Mouse (Mus musculus) neural tube, embryonic 15.5 days (tissue): Measurements from ENCODE around the gene Nxn. TPM values are rescaled to one million over a fixed set of nuclear protein-coding genes. Genes with fewer than 3 reads are reported as not detected.

Experiments used
- ATAC-seq: fragments of 200-750 bp; cut with Nextera tagmentation; 2 replicates; pipeline ENCODE4 v1.8.0; 2017; ENCODE audit warnings: mild to moderate bottlenecking, moderate TSS enrichment, moderate library complexity; ENCODE audit not compliant: low FRiP score
- H3K27ac ChIP-seq: fragments of 300-500 bp; sonication (generic); replicated peaks from 2 replicates; pipeline ENCODE4 v1.5.1; 2015; ENCODE audit warnings: mild to moderate bottlenecking, inconsistent platforms
- H3K27me3 ChIP-seq: fragments of 300-500 bp; sonication (generic); replicated peaks from 2 replicates; pipeline ENCODE4 v1.6.1; 2015; ENCODE audit warnings: inconsistent platforms
- H3K36me3 ChIP-seq: fragments of 300-500 bp; sonication (generic); 2 replicates; pipeline ENCODE4 v1.6.1; 2015; ENCODE audit warnings: inconsistent platforms
- H3K4me1 ChIP-seq: fragments of 300-500 bp; sonication (generic); 2 replicates; pipeline ENCODE4 v1.6.1; 2015; ENCODE audit warnings: inconsistent platforms
- H3K4me2 ChIP-seq: fragments of 300-500 bp; sonication (generic); 2 replicates; pipeline ENCODE4 v1.6.1; 2015; ENCODE audit warnings: inconsistent platforms, mild to moderate bottlenecking, moderate library complexity
- H3K4me3 ChIP-seq: fragments of 300-500 bp; sonication (generic); replicated peaks from 2 replicates; pipeline ENCODE4 v1.5.1; 2015; ENCODE audit warnings: mild to moderate bottlenecking, inconsistent platforms
- H3K9ac ChIP-seq: fragments of 300-500 bp; sonication (generic); replicated peaks from 2 replicates; pipeline ENCODE4 v1.6.1; 2015; ENCODE audit warnings: mild to moderate bottlenecking, inconsistent platforms
- H3K9me3 ChIP-seq: fragments of 300-500 bp; sonication (generic); replicated peaks from 2 replicates; pipeline ENCODE4 v1.6.1; 2016; ENCODE audit warnings: inconsistent platforms
- WGBS: fragments of 180-500 bp; shearing (Covaris S2); methylation state at CpG from one replicate; pipeline ENCODE4 v1.1.7; 2015; ENCODE audit warnings: mixed read lengths; 5-methylcytosine and 5-hydroxymethylcytosine counted together
- polyA plus RNA-seq: library from polyadenylated mRNA; unstranded; fragments of >200 nt; fragmentation: Nextera tagmentation; extraction: Ambion mirVana; gene quantifications from 2 replicates; pipeline ENCODE4 v1.2.1, GENCODE M21; 2015

The Nxn gene
- polyA plus RNA-seq, 1 experiment from 2014 or later: 27.3 TPM

DNA sequence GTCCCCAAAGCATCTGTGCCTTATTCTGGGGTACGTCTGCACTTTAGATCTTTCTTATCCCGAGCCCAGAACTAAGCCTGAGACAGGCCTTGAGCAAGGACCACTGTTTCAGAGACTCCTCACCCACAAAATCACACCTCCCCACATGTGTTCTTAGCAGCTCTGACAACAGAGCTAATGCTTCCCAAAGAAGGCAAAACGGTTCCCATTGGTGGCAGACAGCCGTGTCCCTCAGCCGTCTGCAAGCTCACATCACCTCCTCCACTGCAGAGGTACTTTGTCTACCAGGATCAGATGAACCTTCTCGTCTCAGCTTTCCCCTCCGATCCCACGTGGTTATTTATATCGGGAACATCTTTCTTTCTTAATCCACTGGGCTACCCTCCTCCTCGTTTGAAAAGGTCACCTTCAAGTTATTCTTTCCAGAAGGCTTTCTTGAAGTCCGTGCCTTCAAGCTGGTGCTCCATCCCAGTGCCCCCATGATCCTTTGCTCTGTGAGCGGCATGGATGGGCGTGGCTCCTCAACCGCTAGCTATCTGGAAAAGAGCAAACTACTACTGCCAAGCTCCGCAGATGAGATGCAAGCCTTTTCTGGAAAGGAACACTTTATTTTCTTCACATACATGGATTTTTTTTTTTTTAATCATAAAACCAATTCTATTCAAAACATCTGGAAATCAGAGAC lies 17.6 kb downstream of the Nxn start:
- Histone ChIP-seq H3K4me1 (peaks cover 27% of the 10 kb centered on the region), H3K4me3 (no peak overlapping the region), H3K4me2 (no peak overlapping the region), H3K27ac (no peak overlapping the region), H3K27me3 (no peaks in the 10 kb centered on the region), H3K9ac (no peak overlapping the region), H3K36me3 (no peaks in the 10 kb centered on the region), H3K9me3 (no peaks in the 10 kb centered on the region)
- no peak for ATAC-seq
- WGBS: 86% methylated on average over 15 of the region's 15 CpGs

GRCm38 (mm10) chr11:76379921-76380544 lies 18.9 kb downstream of the Nxn start:
- H3K4me2 ChIP-seq: no peak overlapping the region
- no peak overlapping the region for H3K27ac ChIP-seq
- WGBS: 26% methylated on average over 11 of the region's 11 CpGs
- no peak overlapping the region for H3K9ac ChIP-seq
- ATAC-seq: no peak
- no peaks in the 10 kb centered on the region for H3K27me3 ChIP-seq
- H3K9me3 ChIP-seq: no peaks in the 10 kb centered on the region
- H3K36me3 ChIP-seq: no peaks in the 10 kb centered on the region
- no peak overlapping the region for H3K4me3 ChIP-seq
- peaks cover 33% of the 10 kb centered on the region for H3K4me1 ChIP-seq

DNA sequence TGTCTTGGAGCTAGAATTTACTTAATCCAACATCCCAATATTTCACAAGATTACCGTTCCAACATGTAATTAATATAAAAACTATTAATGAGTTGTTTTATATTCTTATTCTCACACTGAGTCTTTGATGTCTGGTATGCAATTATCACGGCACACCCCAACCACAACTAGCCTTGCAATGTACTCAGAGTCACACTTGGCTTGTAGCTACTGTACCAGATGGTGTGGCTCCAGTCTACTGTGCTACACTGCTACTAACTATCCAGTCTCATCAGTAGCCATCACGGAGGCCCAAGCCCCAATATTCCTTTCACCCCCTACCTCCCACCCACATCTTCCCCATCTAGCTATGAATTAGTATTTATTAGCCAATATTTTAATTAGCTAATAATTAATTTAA lies 22.5 kb downstream of the Nxn start:
- ATAC-seq: no peak
- Histone ChIP-seq H3K27me3 (no peaks in the 10 kb centered on the region), H3K4me2 (no peak overlapping the region), H3K27ac (no peak overlapping the region), H3K4me1 (peaks cover 39% of the 10 kb centered on the region), H3K9ac (no peak overlapping the region), H3K4me3 (no peak overlapping the region), H3K36me3 (no peaks in the 10 kb centered on the region), H3K9me3 (no peaks in the 10 kb centered on the region)
- WGBS: 84% methylated on average over 3 of the region's 3 CpGs

- H3K9ac ChIP-seq: no peak overlapping the region
- no peaks in the 10 kb centered on the region for H3K27me3 ChIP-seq
- H3K27ac ChIP-seq: peak overlapping the region; percentile 76
- peak; percentile 45; the same call in 1 of the 2 replicates for ATAC-seq
- H3K4me3 ChIP-seq: no peak overlapping the region
- H3K9me3 ChIP-seq: no peaks in the 10 kb centered on the region
- H3K36me3 ChIP-seq: no peaks in the 10 kb centered on the region
- 54% methylated on average over 17 of the region's 17 CpGs for WGBS
- H3K4me2 ChIP-seq: no peak overlapping the region
- peaks cover 48% of the 10 kb centered on the region for H3K4me1 ChIP-seq
Measured at GRCm38 (mm10) chr11:76374491-76375185, 24.3 kb downstream of the Nxn start.

GRCm38 (mm10) chr11:76372534-76372933 lies 26.4 kb downstream of the Nxn start:
- H3K9ac ChIP-seq: no peak overlapping the region
- H3K4me3 ChIP-seq: no peak overlapping the region
- WGBS: 45% methylated on average over 6 of the region's 6 CpGs
- no peaks in the 10 kb centered on the region for H3K9me3 ChIP-seq
- no peaks in the 10 kb centered on the region for H3K36me3 ChIP-seq
- no peaks in the 10 kb centered on the region for H3K27me3 ChIP-seq
- H3K4me1 ChIP-seq: peaks cover 48% of the 10 kb centered on the region
- no peak for ATAC-seq
- no peak overlapping the region for H3K4me2 ChIP-seq
- H3K27ac ChIP-seq: peak overlapping the region; percentile 60

GRCm38 (mm10) chr11:76372120-76372519 lies 26.8 kb downstream of the Nxn start:
- H3K9me3 ChIP-seq: no peaks in the 10 kb centered on the region
- H3K4me3 ChIP-seq: no peak overlapping the region
- H3K27ac ChIP-seq: peak overlapping the region; percentile 60
- 46% methylated on average over 2 of the region's 2 CpGs for WGBS
- no peak overlapping the region for H3K4me2 ChIP-seq
- H3K36me3 ChIP-seq: no peaks in the 10 kb centered on the region
- H3K9ac ChIP-seq: no peak overlapping the region
- no peaks in the 10 kb centered on the region for H3K27me3 ChIP-seq
- peaks cover 48% of the 10 kb centered on the region for H3K4me1 ChIP-seq
- peak; percentile 47; the same call in 1 of the 2 replicates for ATAC-seq

DNA sequence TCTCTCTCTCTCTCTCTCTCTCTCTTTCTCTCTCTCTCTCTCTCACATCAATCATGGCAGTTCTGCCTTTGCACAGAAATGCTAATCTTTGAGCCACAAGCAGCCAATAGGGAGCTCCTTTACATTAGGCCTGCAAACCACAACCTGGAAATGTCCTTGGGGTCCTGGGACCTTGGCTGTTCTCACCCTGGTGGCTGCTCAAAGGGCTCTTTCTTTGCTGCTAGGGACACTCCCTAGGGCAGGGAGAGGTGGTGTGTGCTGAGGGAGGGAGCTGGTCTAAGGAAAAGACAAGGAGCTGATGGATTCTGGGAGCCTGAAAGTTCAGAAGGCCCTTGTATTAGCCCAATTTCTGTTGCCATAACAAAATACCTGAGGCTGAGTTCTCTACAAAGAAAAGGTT lies 28.4 kb downstream of the Nxn start:
- no peak overlapping the region for H3K9ac ChIP-seq
- no peaks in the 10 kb centered on the region for H3K27me3 ChIP-seq
- no peak overlapping the region for H3K27ac ChIP-seq
- H3K9me3 ChIP-seq: no peaks in the 10 kb centered on the region
- peaks cover 43% of the 10 kb centered on the region for H3K4me1 ChIP-seq
- no peak overlapping the region for H3K4me3 ChIP-seq
- ATAC-seq: no peak
- H3K4me2 ChIP-seq: no peak overlapping the region
- H3K36me3 ChIP-seq: no peaks in the 10 kb centered on the region

DNA sequence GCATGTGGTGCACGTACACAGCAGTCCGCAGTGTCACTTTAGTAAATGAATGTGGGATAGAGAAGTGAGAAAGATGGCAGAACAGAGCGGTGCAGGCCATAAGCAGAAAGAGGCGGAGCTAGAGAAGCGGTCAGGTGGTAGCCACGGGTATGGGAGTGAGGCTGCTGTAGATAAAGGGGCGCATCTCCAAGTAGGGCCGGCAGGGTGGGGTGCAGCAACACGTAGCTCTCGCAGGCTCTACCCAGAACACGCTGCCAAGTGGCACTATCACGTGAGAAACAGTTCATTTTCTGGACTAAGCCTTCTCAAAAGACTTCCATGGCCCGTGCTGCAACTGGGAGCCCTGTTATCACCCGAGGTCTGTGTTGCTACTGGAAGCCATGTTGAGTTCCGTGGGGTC lies 32.2 kb downstream of the Nxn start:
- Histone ChIP-seq H3K36me3 (no peaks in the 10 kb centered on the region), H3K9ac (no peak overlapping the region), H3K27me3 (no peaks in the 10 kb centered on the region), H3K4me1 (peaks cover 34% of the 10 kb centered on the region), H3K9me3 (no peaks in the 10 kb centered on the region), H3K27ac (no peak overlapping the region), H3K4me2 (no peak overlapping the region), H3K4me3 (no peak overlapping the region)
- no peak for ATAC-seq
- WGBS: 87% methylated on average over 15 of the region's 15 CpGs

GRCm38 (mm10) chr11:76364038-76364437 lies 34.9 kb downstream of the Nxn start:
- Histone ChIP-seq H3K27me3 (no peaks in the 10 kb centered on the region), H3K4me1 (peaks cover 32% of the 10 kb centered on the region), H3K27ac (peak overlapping the region; percentile 72), H3K9ac (no peak overlapping the region), H3K4me2 (no peak overlapping the region), H3K9me3 (no peaks in the 10 kb centered on the region), H3K36me3 (no peaks in the 10 kb centered on the region), H3K4me3 (no peak overlapping the region)
- 52% methylated on average over 5 of the region's 5 CpGs for WGBS
- ATAC-seq: no peak

DNA sequence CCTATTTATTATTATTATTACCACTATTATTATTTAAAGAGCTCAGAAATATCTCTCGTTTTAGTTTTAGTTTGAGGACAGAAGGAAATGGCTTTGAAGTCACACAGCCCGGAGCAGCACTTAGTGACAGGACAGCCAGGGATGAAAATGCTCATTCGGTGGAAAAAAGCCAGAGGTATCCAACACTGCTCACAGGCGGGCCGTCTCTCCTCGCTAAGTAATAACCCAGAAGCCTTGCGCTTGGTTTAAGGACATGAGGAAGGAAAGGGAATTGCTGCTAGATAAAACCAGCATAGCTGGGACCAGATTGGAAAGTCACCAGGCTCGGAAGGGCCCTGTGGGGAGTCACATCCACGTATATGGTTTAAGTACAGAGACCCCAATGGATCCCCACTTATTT lies 35.3 kb downstream of the Nxn start:
- ATAC-seq: peak; percentile 45; the same call in 1 of the 2 replicates

DNA sequence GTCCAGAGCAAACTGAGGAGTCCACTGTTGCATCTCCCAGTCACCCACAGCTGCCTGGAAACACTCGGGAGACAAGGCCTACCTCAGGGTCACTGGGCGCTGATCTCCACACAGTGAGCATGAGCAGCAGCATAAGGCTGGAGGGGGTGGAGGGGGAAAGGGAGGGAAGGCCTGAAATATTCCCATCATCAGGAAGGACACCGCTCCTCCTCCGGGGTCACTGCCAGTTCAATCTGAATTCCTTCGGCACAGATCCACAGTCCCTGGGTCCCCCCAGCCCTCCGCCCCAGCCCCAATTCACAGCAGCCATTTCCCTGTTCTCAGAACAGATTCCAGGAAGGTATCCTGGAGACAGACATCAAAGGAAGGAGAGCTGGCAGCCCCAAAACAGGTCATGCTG lies 35.8 kb downstream of the Nxn start:
- Histone ChIP-seq H3K4me2 (peak overlapping the region; percentile 11; the same call in 1 of the 2 replicates), H3K4me3 (no peak overlapping the region), H3K36me3 (no peaks in the 10 kb centered on the region), H3K9me3 (no peaks in the 10 kb centered on the region), H3K27ac (peak overlapping the region; percentile 72), H3K4me1 (peaks cover 40% of the 10 kb centered on the region), H3K9ac (no peak overlapping the region), H3K27me3 (no peaks in the 10 kb centered on the region)
- ATAC-seq: peak; percentile 34; the same call in 1 of the 2 replicates
- WGBS: 5% methylated on average over 6 of the region's 6 CpGs

More for the DNA sequence above, 35.3 kb downstream of the Nxn start:
- Histone ChIP-seq H3K4me1 (peaks cover 36% of the 10 kb centered on the region), H3K27ac (peak overlapping the region; percentile 72), H3K9me3 (no peaks in the 10 kb centered on the region), H3K27me3 (no peaks in the 10 kb centered on the region), H3K4me2 (peak overlapping the region; percentile 11; the same call in 1 of the 2 replicates), H3K36me3 (no peaks in the 10 kb centered on the region), H3K9ac (no peak overlapping the region), H3K4me3 (no peak overlapping the region)
- 7% methylated on average over 9 of the region's 9 CpGs for WGBS

- Histone ChIP-seq H3K36me3 (no peaks in the 10 kb centered on the region), H3K4me2 (no peak overlapping the region), H3K4me1 (peaks cover 50% of the 10 kb centered on the region), H3K9me3 (no peaks in the 10 kb centered on the region), H3K4me3 (no peak overlapping the region), H3K9ac (no peak overlapping the region), H3K27ac (no peak overlapping the region), H3K27me3 (no peaks in the 10 kb centered on the region)
- 53% methylated on average over 4 of the region's 4 CpGs for WGBS
- no peak for ATAC-seq
Measured at GRCm38 (mm10) chr11:76361422-76361821, 37.5 kb downstream of the Nxn start.
